Mouse (Mus musculus): ENCODE results near the gene Fam129b. TPM values are rescaled to one million over a fixed set of nuclear protein-coding genes. Genes with fewer than 3 reads are reported as not detected.

Fam129b gene
- polyA plus RNA-seq, 1 experiment from 2014 or later, result 29.7 TPM

DNA sequence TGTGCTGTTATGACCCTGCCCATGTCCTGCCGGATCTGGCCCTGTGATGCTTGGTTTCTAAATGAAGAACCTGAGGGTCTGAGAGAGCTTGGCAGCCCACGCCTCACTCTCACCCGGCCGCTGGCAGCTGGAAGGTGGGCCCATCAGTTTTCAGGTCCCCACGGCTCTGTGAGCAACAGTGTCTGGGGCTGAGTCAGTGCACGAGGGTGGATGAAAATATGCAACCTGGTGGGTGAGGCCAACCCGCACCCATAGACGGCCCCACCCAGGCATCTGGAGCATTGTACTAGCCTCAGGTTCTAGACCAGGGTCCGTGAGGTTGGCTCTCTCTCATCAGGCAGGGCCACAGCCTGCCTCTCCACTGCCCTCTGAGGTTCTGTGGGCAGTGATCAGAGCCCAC, 26.2 kb downstream of the Fam129b start:
- Histone ChIP-seq H3K9ac (no peak overlapping the region), H3K4me3 (no peak overlapping the region), H3K36me3 (replicated peaks) (0 out of 2 replicates have a peak, but pooled peaks cover 3% of the 10 kb centered on the region), H3K9me3 (no peaks in the 10 kb centered on the region), H3K4me1 (peaks cover 16% of the 10 kb centered on the region), H3K27ac (no peak overlapping the region), H3K27me3 (replicated peaks) (no peaks in the 10 kb centered on the region), H3K4me2 (no peak overlapping the region)
- ATAC-seq (replicated peaks), result no peak
- 93% methylated on average over 9 of the region's 9 CpGs for WGBS

DNA sequence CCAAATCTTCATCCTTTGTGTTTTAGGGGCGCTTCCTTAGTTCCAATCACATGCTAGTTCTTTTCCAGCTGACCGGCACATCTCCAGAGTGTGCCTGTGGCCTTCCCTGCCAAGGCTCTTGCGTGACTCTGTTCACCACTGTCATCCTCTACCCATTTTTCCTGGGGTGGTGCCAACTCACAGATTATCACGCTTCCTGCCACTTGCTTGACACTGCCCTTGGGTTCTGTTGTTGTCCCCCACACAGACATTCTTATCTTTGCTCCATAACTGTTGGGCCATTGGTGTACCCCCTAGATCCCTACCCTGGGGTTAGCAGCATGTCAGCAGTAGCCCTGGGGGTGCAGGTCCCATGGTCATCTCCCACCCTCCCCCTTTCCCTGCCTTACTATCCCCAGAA, 27.6 kb downstream of the Fam129b start:
- H3K9me3 ChIP-seq, result no peaks in the 10 kb centered on the region
- H3K27me3 ChIP-seq (replicated peaks), result no peaks in the 10 kb centered on the region
- H3K4me2 ChIP-seq, result no peak overlapping the region
- H3K4me1 ChIP-seq, result peaks cover 21% of the 10 kb centered on the region
- H3K27ac ChIP-seq, result no peak overlapping the region
- H3K9ac ChIP-seq, result no peak overlapping the region
- H3K36me3 ChIP-seq (replicated peaks), result 0 out of 2 replicates have a peak, but pooled peaks cover 3% of the 10 kb centered on the region
- ATAC-seq (replicated peaks), result no peak
- no peak overlapping the region for H3K4me3 ChIP-seq
- WGBS, result 89% methylated on average over 4 of the region's 4 CpGs

DNA sequence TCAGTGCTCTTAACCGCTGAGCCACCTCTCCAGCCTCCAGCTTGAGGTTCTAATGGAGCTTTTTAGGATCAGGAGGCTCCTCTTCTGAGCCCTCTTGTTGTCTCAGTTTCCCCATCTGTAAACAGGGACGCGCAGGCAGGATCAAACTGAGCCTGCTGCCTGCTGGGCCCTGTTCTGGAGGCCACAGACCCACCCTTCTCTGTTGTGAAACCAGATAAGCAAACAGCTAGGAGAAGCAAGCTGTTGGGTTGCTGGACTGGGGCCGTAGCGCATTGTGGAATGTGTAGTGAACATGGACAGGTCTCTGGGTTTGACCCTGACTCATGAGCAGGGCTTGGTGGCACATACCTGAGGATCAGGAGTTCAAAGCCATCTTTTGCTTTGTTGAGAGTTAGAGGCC, 28.7 kb downstream of the Fam129b start:
- H3K4me1 ChIP-seq, result peaks cover 28% of the 10 kb centered on the region
- H3K4me3 ChIP-seq, result no peak overlapping the region
- H3K27ac ChIP-seq, result no peak overlapping the region
- no peak overlapping the region for H3K4me2 ChIP-seq
- WGBS, result 88% methylated on average over 5 of the region's 5 CpGs
- 0 out of 2 replicates have a peak, but pooled peaks cover 3% of the 10 kb centered on the region for H3K36me3 ChIP-seq (replicated peaks)
- H3K9ac ChIP-seq, result no peak overlapping the region
- H3K9me3 ChIP-seq, result no peaks in the 10 kb centered on the region
- ATAC-seq (replicated peaks), result no peak
- no peaks in the 10 kb centered on the region for H3K27me3 ChIP-seq (replicated peaks)

DNA sequence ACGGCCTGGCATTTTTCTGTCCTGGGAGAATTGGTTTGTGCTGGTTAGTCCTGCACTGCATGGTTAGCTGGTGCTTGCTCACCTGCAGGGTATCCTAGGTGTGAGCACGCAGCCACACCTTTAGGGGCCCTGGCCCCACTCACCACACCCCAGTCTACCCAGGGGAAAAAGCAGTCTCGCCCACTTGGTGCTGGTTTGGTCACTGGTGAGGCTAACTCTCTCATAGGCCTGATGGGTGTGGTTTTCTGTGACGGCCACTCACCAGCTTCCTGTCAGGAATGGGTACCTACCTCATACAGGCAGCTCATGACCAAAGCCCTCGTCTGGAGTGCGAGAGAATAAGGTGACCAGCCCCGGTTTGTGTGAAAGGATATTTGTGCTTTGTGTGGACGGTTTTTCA, 29.4 kb downstream of the Fam129b start:
- ATAC-seq (replicated peaks), result no peak
- Histone ChIP-seq H3K4me1 (peaks cover 28% of the 10 kb centered on the region), H3K27me3 (replicated peaks) (no peaks in the 10 kb centered on the region), H3K4me2 (no peak overlapping the region), H3K9me3 (no peaks in the 10 kb centered on the region), H3K4me3 (no peak overlapping the region), H3K36me3 (replicated peaks) (peaks cover 9% of the 10 kb centered on the region; the same call in 1 of the 2 replicates), H3K9ac (no peak overlapping the region), H3K27ac (no peak overlapping the region)
- WGBS, result 73% methylated on average over 8 of the region's 8 CpGs

DNA sequence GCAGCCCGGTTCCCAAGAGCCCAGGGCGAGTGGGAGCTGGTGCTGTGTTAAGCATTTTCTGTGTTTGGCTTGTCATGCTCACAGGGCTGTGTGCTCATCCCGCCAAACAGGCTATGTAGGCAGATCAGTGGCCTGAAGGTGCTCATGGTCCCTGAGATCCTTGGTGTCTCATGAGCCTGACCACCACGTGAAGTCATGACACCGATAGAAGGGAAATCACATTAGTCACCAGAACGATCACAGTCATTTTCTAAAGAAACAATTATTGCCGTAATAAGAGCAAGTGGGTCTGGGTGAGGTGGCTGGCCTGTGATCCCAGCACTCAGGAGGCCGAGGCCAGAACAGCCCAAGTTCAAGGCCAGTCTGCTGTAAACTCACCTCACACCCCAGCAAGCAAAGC, 31.5 kb downstream of the Fam129b start:
- no peak overlapping the region for H3K4me2 ChIP-seq
- H3K4me1 ChIP-seq, result peaks cover 28% of the 10 kb centered on the region
- 55% methylated on average over 8 of the region's 8 CpGs for WGBS
- peaks cover 16% of the 10 kb centered on the region; the same call in 1 of the 2 replicates for H3K36me3 ChIP-seq (replicated peaks)
- ATAC-seq (replicated peaks), result no peak
- no peaks in the 10 kb centered on the region for H3K27me3 ChIP-seq (replicated peaks)
- H3K27ac ChIP-seq, result peak overlapping the region; percentile 64
- no peak overlapping the region for H3K4me3 ChIP-seq
- no peak overlapping the region for H3K9ac ChIP-seq
- no peaks in the 10 kb centered on the region for H3K9me3 ChIP-seq

DNA sequence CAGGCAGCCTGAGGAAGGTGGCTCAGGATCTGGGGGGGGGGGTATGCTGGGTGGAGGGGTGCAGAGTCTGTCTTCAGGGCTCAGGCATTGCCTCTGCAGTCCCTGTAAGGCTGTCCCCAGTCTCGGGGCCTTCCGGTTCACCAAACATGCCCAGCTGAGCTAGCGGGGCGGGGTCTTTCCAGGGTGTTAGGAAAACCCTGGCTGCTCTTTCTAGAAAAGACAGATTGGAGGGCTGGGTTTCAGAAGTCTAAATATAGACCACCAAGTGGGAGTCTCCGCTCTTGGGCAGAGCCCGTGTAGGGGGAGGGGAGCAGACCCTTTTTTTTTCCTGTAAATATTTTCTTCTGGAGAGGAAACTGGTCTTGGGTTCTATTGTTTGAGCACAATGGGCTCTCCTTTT, 32.4 kb downstream of the Fam129b start:
- Histone ChIP-seq H3K36me3 (replicated peaks) (peaks cover 16% of the 10 kb centered on the region; the same call in 1 of the 2 replicates), H3K4me3 (no peak overlapping the region), H3K4me1 (peaks cover 28% of the 10 kb centered on the region), H3K27ac (peak overlapping the region; percentile 64), H3K9ac (no peak overlapping the region), H3K27me3 (replicated peaks) (no peaks in the 10 kb centered on the region), H3K4me2 (no peak overlapping the region), H3K9me3 (no peaks in the 10 kb centered on the region)
- WGBS, result 2% methylated on average over 6 of the region's 6 CpGs
- no peak for ATAC-seq (replicated peaks)

DNA sequence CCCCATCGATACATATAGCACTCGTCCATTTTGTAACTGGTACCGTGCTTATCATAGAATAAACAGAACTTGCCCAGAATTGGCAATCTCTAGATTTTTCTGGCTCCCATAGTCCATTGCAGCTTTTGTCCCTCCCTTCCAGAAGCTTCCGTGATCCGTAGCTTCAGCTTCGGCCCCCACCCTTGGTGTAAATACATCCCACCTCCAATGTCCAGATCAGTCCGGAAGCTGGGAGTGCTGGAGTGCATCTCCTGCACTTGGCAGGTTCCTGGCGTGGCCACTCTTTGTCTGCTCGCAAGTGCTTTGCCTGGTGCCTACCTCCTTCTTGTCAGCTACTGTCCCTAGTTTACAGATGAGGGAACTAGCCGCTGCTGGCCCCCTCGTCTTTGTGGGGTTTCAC, 32.9 kb downstream of the Fam129b start:
- Histone ChIP-seq H3K9me3 (no peaks in the 10 kb centered on the region), H3K27me3 (replicated peaks) (no peaks in the 10 kb centered on the region)
- 30% methylated on average over 11 of the region's 11 CpGs for WGBS

DNA sequence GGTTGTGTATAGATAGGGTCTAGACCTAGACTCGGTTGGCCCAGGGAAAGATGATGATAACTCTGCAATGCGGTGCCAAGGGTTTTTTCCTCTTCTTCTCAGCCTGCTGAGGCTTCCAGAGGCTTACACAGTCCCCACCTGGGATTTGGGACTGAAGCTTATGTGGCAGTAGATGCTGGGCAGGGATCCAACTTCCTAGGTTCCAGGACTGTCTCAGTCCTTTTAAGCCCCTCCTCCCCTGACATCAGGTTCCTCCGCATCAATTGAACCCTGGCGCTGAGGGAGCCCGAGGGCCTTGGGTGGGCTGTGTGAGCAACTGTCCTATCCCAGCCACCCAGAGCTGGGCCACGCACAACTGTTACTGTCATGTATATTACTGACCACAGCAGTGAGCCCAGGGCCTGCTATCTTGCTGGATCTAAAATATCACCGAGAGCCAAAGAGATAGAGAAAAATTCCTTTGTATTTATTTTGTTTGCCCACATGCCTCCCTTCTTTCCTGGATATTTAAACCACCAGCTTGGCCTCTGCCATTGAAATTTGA, 35.8 kb downstream of the Fam129b start:
- no peak for ATAC-seq (replicated peaks)
- Histone ChIP-seq H3K4me1 (peaks cover 25% of the 10 kb centered on the region), H3K27ac (no peak overlapping the region), H3K27me3 (replicated peaks) (no peaks in the 10 kb centered on the region), H3K4me3 (no peak overlapping the region), H3K9me3 (no peaks in the 10 kb centered on the region), H3K4me2 (no peak overlapping the region), H3K36me3 (replicated peaks) (peaks cover 23% of the 10 kb centered on the region; the same call in 1 of the 2 replicates), H3K9ac (no peak overlapping the region)
- WGBS, result 84% methylated on average over 7 of the region's 7 CpGs

More for the DNA sequence above, 32.9 kb downstream of the Fam129b start:
- Histone ChIP-seq H3K4me2 (no peak overlapping the region), H3K27ac (peak overlapping the region; percentile 64), H3K9ac (no peak overlapping the region), H3K36me3 (replicated peaks) (peaks cover 18% of the 10 kb centered on the region; the same call in 1 of the 2 replicates), H3K4me3 (no peak overlapping the region), H3K4me1 (peaks cover 28% of the 10 kb centered on the region)
- ATAC-seq (replicated peaks), result no peak

DNA sequence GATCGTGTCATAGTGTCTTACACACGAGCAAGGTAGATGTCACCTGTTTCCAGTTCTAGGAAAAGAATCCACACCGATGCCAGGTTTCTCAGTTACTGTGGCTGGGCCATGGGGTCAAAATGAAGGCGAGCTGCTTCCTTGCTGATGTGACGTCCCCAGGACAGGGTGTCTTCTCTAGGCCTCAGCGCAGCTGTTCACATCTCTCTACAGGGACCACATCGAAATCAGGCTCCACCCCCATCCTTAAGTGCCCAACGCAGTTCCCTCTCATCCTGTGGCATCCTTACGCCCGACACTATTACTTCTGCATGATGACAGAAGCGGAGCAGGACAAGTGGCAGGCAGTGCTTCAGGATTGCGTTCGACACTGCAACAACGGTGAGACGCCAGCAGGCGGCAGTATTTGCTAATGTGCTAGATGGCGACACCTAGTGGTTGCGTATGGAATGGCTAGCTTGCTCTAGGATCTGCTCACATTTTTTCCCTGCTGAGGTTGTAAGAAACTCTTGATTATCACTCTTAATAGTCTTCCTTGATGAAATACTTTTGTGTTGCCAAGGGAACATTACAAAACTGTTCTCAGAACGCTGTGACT, 36.4 kb downstream of the Fam129b start:
- Histone ChIP-seq H3K4me2 (no peak overlapping the region), H3K9me3 (no peaks in the 10 kb centered on the region), H3K4me3 (no peak overlapping the region), H3K27me3 (replicated peaks) (no peaks in the 10 kb centered on the region), H3K36me3 (replicated peaks) (peaks cover 23% of the 10 kb centered on the region; the same call in 1 of the 2 replicates), H3K4me1 (peaks cover 19% of the 10 kb centered on the region), H3K27ac (no peak overlapping the region), H3K9ac (no peak overlapping the region)
- no peak for ATAC-seq (replicated peaks)
- WGBS, result 31% methylated on average over 19 of the region's 19 CpGs

DNA sequence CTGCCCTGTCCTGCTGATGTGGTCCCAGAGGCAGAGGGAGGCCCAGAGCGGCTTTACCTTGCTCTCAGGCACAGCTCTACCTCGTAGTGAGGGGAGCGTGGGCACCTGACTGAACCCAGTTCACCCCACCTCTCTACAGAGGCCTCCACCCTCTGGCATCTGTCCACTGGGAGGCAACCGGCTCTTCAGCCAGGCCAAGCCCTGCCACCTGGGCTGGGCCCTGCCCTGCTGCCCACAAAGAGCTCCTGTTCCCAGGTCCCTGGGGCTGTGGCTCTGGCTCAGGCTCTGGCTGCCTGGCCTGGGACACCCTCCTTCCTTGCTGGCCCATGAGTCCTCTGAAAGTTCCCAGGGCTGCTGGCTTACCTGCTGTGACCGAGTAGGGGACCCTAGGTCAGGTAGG, 38.4 kb downstream of the Fam129b start:
- 77% methylated on average over 5 of the region's 5 CpGs for WGBS

DNA sequence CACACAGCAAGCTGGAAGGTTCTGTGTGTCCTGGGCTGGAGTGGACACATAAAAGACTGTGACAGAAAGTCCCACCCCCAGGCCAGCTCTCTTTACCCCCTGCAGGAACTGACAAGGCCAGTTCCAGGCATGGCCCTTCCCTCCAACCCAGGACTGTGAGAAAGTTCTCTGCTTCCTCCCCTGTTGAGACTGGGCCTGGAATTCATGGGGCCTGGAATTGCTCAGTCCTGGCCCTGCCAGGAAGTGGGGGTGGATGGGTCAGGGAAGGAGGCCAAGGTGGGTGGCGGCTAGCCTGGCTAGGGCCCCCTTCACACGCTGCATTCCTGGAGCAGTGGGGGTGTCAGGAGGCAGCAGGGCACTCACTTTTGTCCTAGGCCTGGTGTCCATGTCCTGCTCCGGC, 39.0 kb downstream of the Fam129b start:
- no peak overlapping the region for H3K9ac ChIP-seq
- H3K4me1 ChIP-seq, result no peaks in the 10 kb centered on the region
- WGBS, result 46% methylated on average over 3 of the region's 3 CpGs
- no peak overlapping the region for H3K27ac ChIP-seq
- H3K4me3 ChIP-seq, result no peak overlapping the region
- H3K9me3 ChIP-seq, result no peaks in the 10 kb centered on the region
- ATAC-seq (replicated peaks), result no peak
- H3K27me3 ChIP-seq (replicated peaks), result no peaks in the 10 kb centered on the region
- H3K4me2 ChIP-seq, result no peak overlapping the region
- peaks cover 30% of the 10 kb centered on the region; the same call in 1 of the 2 replicates for H3K36me3 ChIP-seq (replicated peaks)

More for the DNA sequence above, 38.4 kb downstream of the Fam129b start:
- H3K27ac ChIP-seq, result peak overlapping the region; percentile 39
- no peak overlapping the region for H3K4me3 ChIP-seq
- H3K36me3 ChIP-seq (replicated peaks), result peaks cover 27% of the 10 kb centered on the region; the same call in 1 of the 2 replicates
- no peaks in the 10 kb centered on the region for H3K9me3 ChIP-seq
- no peaks in the 10 kb centered on the region for H3K4me1 ChIP-seq
- H3K4me2 ChIP-seq, result no peak overlapping the region
- no peak for ATAC-seq (replicated peaks)
- H3K27me3 ChIP-seq (replicated peaks), result no peaks in the 10 kb centered on the region
- no peak overlapping the region for H3K9ac ChIP-seq

DNA sequence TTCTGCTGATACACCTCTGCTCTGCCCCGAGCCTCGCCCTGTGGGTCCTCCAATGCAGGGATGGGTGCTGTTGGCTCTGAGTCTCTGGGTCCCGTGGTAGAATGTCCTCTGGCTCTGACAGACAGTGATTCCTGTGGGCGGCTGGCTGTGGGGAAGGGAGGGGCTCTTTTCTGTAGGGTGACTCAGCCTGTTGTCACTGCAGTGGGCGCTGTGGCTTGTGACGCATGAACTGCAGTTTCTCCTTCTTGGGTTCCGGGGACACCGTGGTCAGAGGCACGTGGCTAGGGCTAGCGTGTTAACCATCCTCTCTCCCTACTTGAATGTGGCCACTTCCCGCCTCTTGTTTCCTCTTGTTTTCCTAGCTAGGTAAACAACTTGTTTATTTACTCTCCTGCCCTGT, 41.6 kb downstream of the Fam129b start:
- H3K9me3 ChIP-seq, result no peaks in the 10 kb centered on the region
- WGBS, result 86% methylated on average over 11 of the region's 11 CpGs
- H3K4me1 ChIP-seq, result no peaks in the 10 kb centered on the region
- no peak overlapping the region for H3K27ac ChIP-seq
- no peak overlapping the region for H3K9ac ChIP-seq
- no peak overlapping the region for H3K4me2 ChIP-seq
- ATAC-seq (replicated peaks), result no peak
- no peaks in the 10 kb centered on the region for H3K27me3 ChIP-seq (replicated peaks)
- H3K36me3 ChIP-seq (replicated peaks), result peaks cover 44% of the 10 kb centered on the region; the same call in 1 of the 2 replicates
- no peak overlapping the region for H3K4me3 ChIP-seq

DNA sequence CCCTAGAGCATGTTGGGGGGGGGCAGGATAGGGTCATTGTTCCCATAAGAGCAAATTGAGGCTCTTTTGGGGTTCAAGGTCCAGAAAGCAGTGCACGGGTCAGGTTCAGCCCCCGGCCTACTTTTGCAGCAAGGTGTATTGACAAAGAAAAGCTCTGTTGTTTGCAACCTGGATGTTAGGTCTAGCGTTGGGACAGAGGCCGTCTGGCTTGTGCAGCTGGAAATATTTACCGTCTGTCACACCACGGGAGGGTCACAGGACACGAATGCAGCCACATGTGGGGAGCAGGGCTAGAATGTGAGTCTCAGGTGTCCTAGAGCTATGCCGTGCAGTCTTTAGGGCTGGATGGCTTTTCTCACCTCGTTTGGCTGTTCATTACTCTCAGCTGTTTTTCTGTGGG, 42.5 kb downstream of the Fam129b start:
- no peaks in the 10 kb centered on the region for H3K9me3 ChIP-seq
- ATAC-seq (replicated peaks), result no peak
- no peak overlapping the region for H3K9ac ChIP-seq
- no peaks in the 10 kb centered on the region for H3K27me3 ChIP-seq (replicated peaks)
- H3K4me1 ChIP-seq, result no peaks in the 10 kb centered on the region
- H3K4me2 ChIP-seq, result no peak overlapping the region
- no peak overlapping the region for H3K4me3 ChIP-seq
- WGBS, result 87% methylated on average over 9 of the region's 9 CpGs
- H3K36me3 ChIP-seq (replicated peaks), result peaks cover 52% of the 10 kb centered on the region; the same call in 1 of the 2 replicates
- no peak overlapping the region for H3K27ac ChIP-seq
